Mouse (Mus musculus): ENCODE results near the gene Sat1.

- TF ChIP-seq CTCF (IDR thresholded peaks at IDR 0.05; ENCODE audit: insufficient read depth, low read length) = no peak
- TF ChIP-seq POLR2A (IDR thresholded peaks at IDR 0.05; ENCODE audit: borderline replicate concordance, extremely low read depth, low read depth, low read length) = no peak
These were observed 21.3 kb downstream of the Sat1 start for GRCm38 (mm10) chrX:155194979-155195378.

Measured in lung, adult 2 months (tissue).